Mouse (Mus musculus) CH12.LX (cell line): ENCODE results near the gene Sds. TPM values are rescaled to one million over a fixed set of nuclear protein-coding genes. Genes with fewer than 3 reads are reported as not detected.

Experiments used
- DNase-seq: peaks from one replicate; pipeline ENCODE4 v3.0.0-alpha.2; 2013; ENCODE audit errors: extremely low read depth
- H3K27ac ChIP-seq: 2 replicates; pipeline ENCODE4 v1.5.1; 2012; ENCODE audit warnings: low read depth, mild to moderate bottlenecking, control low read depth, moderate library complexity; ENCODE audit not compliant: insufficient read depth
- H3K27me3 ChIP-seq: replicated peaks from 2 replicates; pipeline ENCODE3; 2012; ENCODE audit warnings: inconsistent platforms
- H3K36me3 ChIP-seq, 2 experiments: replicated peaks in 1 of 2; 2 replicates each; pipeline versions ENCODE3 to v1.6.1; 2012; ENCODE audit warnings: inconsistent platforms in 1 of 2, low read length in 1 of 2, mild to moderate bottlenecking in 1 of 2, mixed read lengths in 1 of 2, moderate library complexity in 1 of 2; ENCODE audit not compliant: control insufficient read depth in 1 of 2, insufficient read depth in 1 of 2
- H3K4me1 ChIP-seq, 2 experiments: 2 replicates each; pipeline ENCODE4 v1.6.1; 2012; ENCODE audit warnings: inconsistent platforms in 1 of 2, moderate library complexity in 1 of 2; ENCODE audit not compliant: insufficient read depth in 2 of 2, control insufficient read depth in 1 of 2
- H3K4me2 ChIP-seq: 2 replicates; pipeline ENCODE4 v1.6.1; 2012; ENCODE audit warnings: low read depth, mild to moderate bottlenecking, control low read depth; ENCODE audit not compliant: poor library complexity, insufficient read depth, severe bottlenecking
- H3K4me3 ChIP-seq, 3 experiments: fragments of 150-350 bp in 1 of 3; sonication (generic) in 1 of 3; replicated peaks in 1 of 3; 2 replicates each; pipeline versions ENCODE3 to v1.5.1; 2011 to 2012; ENCODE audit warnings: low read depth in 2 of 3, low read length in 2 of 3, mild to moderate bottlenecking in 2 of 3, moderate library complexity in 2 of 3, control low read depth in 1 of 3, improper control_type of control experiment in 1 of 3, inconsistent platforms in 1 of 3, mixed read lengths in 1 of 3; ENCODE audit not compliant: poor library complexity in 1 of 3
- H3K79me2 ChIP-seq: replicated peaks from 2 replicates; pipeline ENCODE4 v1.6.1; 2012; ENCODE audit warnings: mild to moderate bottlenecking, moderate library complexity; ENCODE audit not compliant: control insufficient read depth, poor library complexity, insufficient read depth, severe bottlenecking; ENCODE audit errors: extremely low read depth
- H3K9ac ChIP-seq: 2 replicates; pipeline ENCODE4 v1.6.1; 2012; ENCODE audit warnings: low read depth, mild to moderate bottlenecking, control low read depth, moderate library complexity; ENCODE audit not compliant: insufficient read depth
- H3K9me3 ChIP-seq: replicated peaks from 2 replicates; pipeline ENCODE3; 2012; ENCODE audit warnings: low read length, inconsistent platforms, mixed read lengths
- BHLHE40 ChIP-seq: IDR thresholded peaks from 2 replicates; pipeline ENCODE4 v1.6.1; 2011; ENCODE audit warnings: mild to moderate bottlenecking, low read depth, low read length, improper control_type of control experiment
- CTCF ChIP-seq, 2 experiments: IDR thresholded peaks in 1 of 2; conservative IDR thresholded peaks in 1 of 2; 2 replicates each; pipeline ENCODE4 v1.5.1; 2011 to 2012; ENCODE audit warnings: low read depth in 2 of 2, low read length in 2 of 2, improper control_type of control experiment in 1 of 2, inconsistent platforms in 1 of 2, mild to moderate bottlenecking in 1 of 2, moderate library complexity in 1 of 2
- E2F4 ChIP-seq: IDR thresholded peaks from 2 replicates; pipeline ENCODE4 v1.6.1; 2011; ENCODE audit warnings: low read depth, low read length, improper control_type of control experiment; ENCODE audit not compliant: insufficient replicate concordance
- ELF1 ChIP-seq: IDR thresholded peaks from 2 replicates; pipeline ENCODE4 v1.6.1; 2014; ENCODE audit warnings: low read depth, mild to moderate bottlenecking, inconsistent platforms, low read length, improper control_type of control experiment
- ETS1 ChIP-seq: conservative IDR thresholded peaks from 2 replicates; pipeline ENCODE4 v1.6.1; 2012; ENCODE audit warnings: low read depth, mild to moderate bottlenecking, inconsistent platforms, low read length, improper control_type of control experiment, moderate library complexity
- HCFC1 ChIP-seq: IDR thresholded peaks from 2 replicates; pipeline ENCODE4 v1.6.1; 2012; ENCODE audit warnings: low read depth, mild to moderate bottlenecking, inconsistent platforms, low read length, improper control_type of control experiment
- IRF4 ChIP-seq: IDR thresholded peaks from 2 replicates; pipeline ENCODE4 v1.6.1; 2014; ENCODE audit warnings: low read depth, mild to moderate bottlenecking, inconsistent platforms, low read length, improper control_type of control experiment
- JUN ChIP-seq: IDR thresholded peaks from 2 replicates; pipeline ENCODE4 v1.6.1; 2011; ENCODE audit warnings: low read depth, mild to moderate bottlenecking, low read length, improper control_type of control experiment, moderate library complexity; ENCODE audit not compliant: insufficient read depth
- JUND ChIP-seq: conservative IDR thresholded peaks from 2 replicates; pipeline ENCODE4 v1.6.1; 2011; ENCODE audit warnings: low read depth, low read length, improper control_type of control experiment
- KAT2A ChIP-seq: IDR thresholded peaks from 2 replicates; pipeline ENCODE4 v1.6.1; 2012; ENCODE audit warnings: low read length, improper control_type of control experiment, inconsistent platforms; ENCODE audit not compliant: insufficient replicate concordance
- MAFK ChIP-seq: IDR thresholded peaks from 2 replicates; pipeline ENCODE4 v1.6.1; 2011; ENCODE audit warnings: low read length, improper control_type of control experiment; ENCODE audit not compliant: insufficient replicate concordance
- MAZ ChIP-seq: IDR thresholded peaks from 2 replicates; pipeline ENCODE4 v1.6.1; 2012; ENCODE audit warnings: low read depth, mild to moderate bottlenecking, inconsistent platforms, low read length, improper control_type of control experiment, moderate library complexity
- MEF2A ChIP-seq: IDR thresholded peaks from 2 replicates; pipeline ENCODE4 v1.6.1; 2014; ENCODE audit warnings: low read depth, mild to moderate bottlenecking, inconsistent platforms, low read length, improper control_type of control experiment, borderline replicate concordance
- MXI1 ChIP-seq: IDR thresholded peaks from 2 replicates; pipeline ENCODE4 v1.6.1; 2011; ENCODE audit warnings: mild to moderate bottlenecking, low read depth, low read length, improper control_type of control experiment
- MYC ChIP-seq: IDR thresholded peaks from 2 replicates; pipeline ENCODE4 v1.6.1; 2011; ENCODE audit warnings: low read depth, mild to moderate bottlenecking, improper control_type of control experiment, low read length
- NRF1 ChIP-seq: IDR thresholded peaks from 2 replicates; pipeline ENCODE4 v1.6.1; 2014; ENCODE audit warnings: low read depth, mild to moderate bottlenecking, inconsistent platforms, low read length, improper control_type of control experiment, moderate library complexity
- PAX5 ChIP-seq: IDR thresholded peaks from 2 replicates; pipeline ENCODE4 v1.6.1; 2012; ENCODE audit warnings: low read length, inconsistent platforms, mixed read lengths
- POLR2AphosphoS2 ChIP-seq: IDR thresholded peaks from 2 replicates; pipeline ENCODE4 v1.6.1; 2011; ENCODE audit warnings: low read depth, low read length, improper control_type of control experiment
- RAD21 ChIP-seq: IDR thresholded peaks from 2 replicates; pipeline ENCODE4 v1.6.1; 2011; ENCODE audit warnings: low read depth, mild to moderate bottlenecking, low read length, improper control_type of control experiment, moderate library complexity
- TBP ChIP-seq: conservative IDR thresholded peaks from 2 replicates; pipeline ENCODE4 v1.6.1; 2011; ENCODE audit warnings: low read depth, low read length, improper control_type of control experiment
- TCF12 ChIP-seq: IDR thresholded peaks from 2 replicates; pipeline ENCODE4 v1.6.1; 2014; ENCODE audit warnings: low read depth, mild to moderate bottlenecking, inconsistent platforms, low read length, improper control_type of control experiment
- UBTF ChIP-seq: IDR thresholded peaks from 2 replicates; pipeline ENCODE4 v1.6.1; 2012; ENCODE audit warnings: low read depth, mild to moderate bottlenecking, inconsistent platforms, low read length, improper control_type of control experiment, moderate library complexity
- USF1 ChIP-seq: IDR thresholded peaks from 2 replicates; pipeline ENCODE4 v1.6.1; 2014; ENCODE audit warnings: low read depth, mild to moderate bottlenecking, inconsistent platforms, low read length, improper control_type of control experiment
- USF2 ChIP-seq: conservative IDR thresholded peaks from 2 replicates; pipeline ENCODE4 v1.6.1; 2011; ENCODE audit warnings: low read depth, low read length, improper control_type of control experiment
- ZC3H11A ChIP-seq: IDR thresholded peaks from 2 replicates; pipeline ENCODE4 v1.6.1; 2012; ENCODE audit warnings: low read depth, mild to moderate bottlenecking, inconsistent platforms, low read length, improper control_type of control experiment
- ZKSCAN1 ChIP-seq: IDR thresholded peaks from 2 replicates; pipeline ENCODE4 v1.6.1; 2012; ENCODE audit warnings: low read depth, inconsistent platforms, low read length, improper control_type of control experiment, borderline replicate concordance
- ZNF384 ChIP-seq: IDR thresholded peaks from 2 replicates; pipeline ENCODE4 v1.6.1; 2012; ENCODE audit warnings: low read depth, low read length, improper control_type of control experiment, inconsistent platforms
- dilution Hi-C: fragments of 300-500 bp; cut with MboI; formaldehyde crosslinking; loops from 2 replicates; pipeline ENCODE4 v1.14.3; 2020; ENCODE audit warnings: low sequenced_read_pairs; ENCODE audit not compliant: extremely low pct_unique_long_range_greater_than_20kb, extremely low pct_ligation_motif_present
- in situ Hi-C: fragments of 300-500 bp; cut with MboI; formaldehyde crosslinking; loops from 3 replicates; pipeline ENCODE4 v1.14.3; 2019; ENCODE audit warnings: low sequenced_read_pairs, low pct_ligation_motif_present, low pct_unique_long_range_greater_than_20kb, mixed read lengths
- polyA plus RNA-seq: library from polyadenylated mRNA; unstranded; fragments of >175 nt; gene quantifications from 2 replicates; pipeline ENCODE4 v1.2.1, GENCODE M21; 2012; ENCODE audit warnings: low read depth; ENCODE audit not compliant: insufficient read length
- total RNA-seq, 2 experiments: library from RNA; depleted of rRNA; stranded (reverse); fragments of 300-350 nt in 1 of 2; fragments of >200 nt in 1 of 2; gene quantifications; 2 replicates each; pipeline ENCODE4 v1.2.3; 2012 to 2014

Sds gene
- total and polyA plus RNA-seq, 3 experiments = 0.76 TPM; not detected in 2

- Histone ChIP-seq H3K9ac (no peak overlapping the region), H3K4me2 (no peak overlapping the region), H3K27me3 (no peaks in the 10 kb centered on the region), H3K27ac (0 out of 2 replicates have a peak overlapping the region, but pooled peaks have one; percentile 2), H3K79me2 (no peaks in the 10 kb centered on the region), H3K36me3 (peaks cover 0 to 36% of the 10 kb centered on the region in 2 experiments), H3K4me3 (peak overlapping the region in 1 of 3 experiments; percentile 26), H3K4me1 (peaks cover 23 to 66% of the 10 kb centered on the region in 2 experiments), H3K9me3 (no peaks in the 10 kb centered on the region)
- dilution Hi-C loops = no loop called here
- peak; percentile 73 for TF ChIP-seq IRF4
- peak; percentile 4; the same call in 1 of the 2 replicates for TF ChIP-seq TCF12
- no peak for TF ChIP-seq RAD21
- TF ChIP-seq USF1 = 0 out of 2 replicates have a peak, but pooled peaks have one; percentile 5
- no peak for TF ChIP-seq CTCF (conservative IDR thresholded peaks at IDR 0.05 in 1 of 2, IDR thresholded peaks at IDR 0.05 in 1 of 2; ENCODE audit: low read depth in 2 of 2, low read length in 2 of 2)
- TF ChIP-seq MAZ = peak; percentile 33; the same call in 1 of the 2 replicates
- TF ChIP-seq MEF2A = no peak
- peak; percentile 33; the same call in 1 of the 2 replicates for TF ChIP-seq ETS1
- TF ChIP-seq BHLHE40 = peak; percentile 42
- no peak for TF ChIP-seq E2F4
- no peak for TF ChIP-seq MXI1
- no peak for TF ChIP-seq HCFC1
- TF ChIP-seq NRF1 = no peak
- no peak for TF ChIP-seq USF2
- TF ChIP-seq ZKSCAN1 = no peak
- in situ Hi-C loops = loop anchor here (5.0 to 25.0 kb wide), 2 partner anchors 91 to 196 kb away; partner anchors contain the start of gene Dtx1
- DNase-seq = no peak
These were observed 40.1 kb downstream of the Sds start for GRCm38 (mm10) chr5:120516221-120516984.

- no peak overlapping the region for H3K4me2 ChIP-seq
- in situ Hi-C loops = loop anchor here (5.0 to 25.0 kb wide), 2 partner anchors 90 to 195 kb away; partner anchors contain the start of gene Dtx1
- no peak overlapping the region for H3K9ac ChIP-seq
- no peaks in the 10 kb centered on the region for H3K27me3 ChIP-seq
- H3K27ac ChIP-seq = 0 out of 2 replicates have a peak overlapping the region, but pooled peaks have one; percentile 10
- H3K36me3 ChIP-seq = peaks cover 9 to 47% of the 10 kb centered on the region in 2 experiments
- DNase-seq = peak; percentile 91
- dilution Hi-C loops = no loop called here
- H3K4me1 ChIP-seq = peaks cover 20 to 55% of the 10 kb centered on the region in 2 experiments
- no peaks in the 10 kb centered on the region for H3K9me3 ChIP-seq
- H3K79me2 ChIP-seq = no peaks in the 10 kb centered on the region
- peak overlapping the region in 1 of 3 experiments; percentile 6 for H3K4me3 ChIP-seq
- TF ChIP-seq MAFK (peak; percentile 41; the same call in 1 of the 2 replicates), PAX5 (no peak), JUN (peak; percentile 77), KAT2A (no peak), USF2 (no peak), HCFC1 (peak; percentile 35; the same call in 1 of the 2 replicates), ZKSCAN1 (no peak), POLR2AphosphoS2 (no peak), JUND (peak; percentile 50; the same call in 1 of the 2 replicates), ZNF384 (no peak), ZC3H11A (no peak), ELF1 (0 out of 2 replicates have a peak, but pooled peaks have one; percentile 26), NRF1 (no peak), E2F4 (no peak), RAD21 (no peak), USF1 (no peak), IRF4 (peak; percentile 78), UBTF (no peak), ETS1 (peak; percentile 98), MYC (0 out of 2 replicates have a peak, but pooled peaks have one; percentile 33), TBP (no peak), MEF2A (peak; percentile 69; the same call in 1 of the 2 replicates)
These were observed 41.2 kb downstream of the Sds start for GRCm38 (mm10) chr5:120517552-120517951.
